Mouse (Mus musculus) heart, adult 2 months (tissue): Measurements from ENCODE around the gene Gbx2.

Experiments
- CTCF ChIP-seq: fragments of 200-600 bp; IDR thresholded peaks from 2 replicates; pipeline ENCODE4 v1.8.1; 2022; ENCODE audit warnings: antibody characterized with exemption, mild to moderate bottlenecking, moderate library complexity
- EP300 ChIP-seq: fragments of 200-500 bp; IDR thresholded peaks from 2 replicates; pipeline ENCODE4 v1.6.1; 2011; ENCODE audit warnings: low read depth, low read length, control low read depth; ENCODE audit not compliant: insufficient read depth
- POLR2A ChIP-seq: fragments of 200-500 bp; IDR thresholded peaks from 2 replicates; pipeline ENCODE4 v1.6.1; 2011; ENCODE audit warnings: mild to moderate bottlenecking, low read depth, low read length, control low read depth; ENCODE audit not compliant: insufficient read depth

- TF ChIP-seq CTCF = no peak
- no peak for TF ChIP-seq POLR2A
- TF ChIP-seq EP300 = no peak
Measured at GRCm38 (mm10) chr1:89884335-89884734, 46.6 kb downstream of the Gbx2 start.
